8 mouse cellular contexts compared by ENCODE assay signal in genomic region chr16:17744536-17744935, GRCm38 (mm10). TPM values are rescaled to one million over a fixed set of nuclear protein-coding genes. Genes with fewer than 3 reads are reported as not detected.
DNase-seq lines count a peak whose midpoint lies in the region; ATAC-seq and TF ChIP-seq lines count a peak whose summit lies in the region.

No protein-coding gene starts in this region.

- TF ChIP-seq CTCF in MEL (IDR thresholded peaks at IDR 0.05 in 2 of 3, conservative IDR thresholded peaks at IDR 0.05 in 1 of 3; ENCODE audit: control insufficient read depth in 1 of 3, insufficient read depth in 1 of 3, low read depth in 2 of 3, low read length in 3 of 3, poor library complexity in 1 of 3, severe bottlenecking in 1 of 3), result peak; percentile 83 to 90 (median 90)

- no peak overlapping the region for H3K27ac ChIP-seq in MEL (ENCODE audit: control insufficient read depth, low read depth, low read length)

- intact Hi-C loops in heart, postnatal 36 days (cut with DNase I), result loop anchor here (1.0 kb wide), 1 partner anchor 68 kb away; no protein-coding TSS in a partner anchor
- intact Hi-C loops in left cerebral cortex, postnatal 14 days (cut with DNase I), result loop anchor here (5.0 kb wide), 1 partner anchor 68 kb away; no protein-coding TSS in a partner anchor

- TF ChIP-seq RAD21 in MEL (IDR thresholded peaks at IDR 0.05; ENCODE audit: low read depth, low read length), result peak; percentile 45

- no peaks in the 10 kb centered on the region for H3K27me3 ChIP-seq in MEL (ENCODE audit: control insufficient read depth in 1 of 2, insufficient read depth in 2 of 2, low read length in 2 of 2)

- peaks cover 0 to 22% of the 10 kb centered on the region in 2 experiments; a peak in 2 of 4 replicates for H3K36me3 ChIP-seq in MEL (ENCODE audit: control insufficient read depth in 1 of 2, insufficient read depth in 2 of 2, low read length in 2 of 2)

- no peak overlapping the region for H3K9ac ChIP-seq in MEL (ENCODE audit: control insufficient read depth, low read depth, low read length, poor library complexity, severe bottlenecking)

- H3K9me3 ChIP-seq in MEL (replicated peaks; ENCODE audit: insufficient read depth, low read length), result no peaks in the 10 kb centered on the region

- peak; percentile 75 to 81 for TF ChIP-seq EP300 in MEL (IDR thresholded peaks at IDR 0.05; ENCODE audit: low read depth in 1 of 2, low read length in 2 of 2)

- no peak overlapping the region for H3K4me3 ChIP-seq in MEL (ENCODE audit: control insufficient read depth in 1 of 2, insufficient read depth in 1 of 2, low read depth in 2 of 2, low read length in 2 of 2)

- ATAC-seq in erythroblast, adult 5-6 weeks (replicated peaks; ENCODE audit: low FRiP score, poor library complexity, severe bottlenecking), result peak; percentile 77
- ATAC-seq in monocyte, adult 5-6 weeks (replicated peaks; ENCODE audit: insufficient number of reproducible peaks, low FRiP score, low TSS enrichment, poor library complexity, severe bottlenecking), result 0 out of 2 replicates have a peak, but pooled peaks have one; percentile 35

- TF ChIP-seq POLR2A in MEL (IDR thresholded peaks at IDR 0.05; ENCODE audit: control insufficient read depth in 1 of 2, insufficient read depth in 1 of 2, low read depth in 1 of 2, low read length in 2 of 2, poor library complexity in 1 of 2), result no peak

- H3K4me1 ChIP-seq in MEL (ENCODE audit: control insufficient read depth in 1 of 2, insufficient read depth in 2 of 2, low read length in 2 of 2), result peaks cover 0 to 22% of the 10 kb centered on the region in 2 experiments

- peak; percentile 26 to 55 for DNase-seq in heart, postnatal 36 days
- DNase-seq in heart, adult 11 months, result no peak
- DNase-seq in B cell, adult 2 months, result peak; percentile 63
- peak; percentile 91 for DNase-seq in MEL (ENCODE audit: low read depth, low spot score)
- no peak for DNase-seq in left cerebral cortex, postnatal 14 days (ENCODE audit: low spot score in 2 of 2)
- DNase-seq in ovary, postnatal 14 days (ENCODE audit: low spot score), result no peak

- no peaks in the 10 kb centered on the region for H3K79me2 ChIP-seq in MEL (ENCODE audit: control insufficient read depth, insufficient read depth, low read length, poor library complexity)

TF ChIP-seq in MEL, 35 proteins besides CTCF, POLR2A, EP300 and RAD21:
- peak; percentile 85 for TF ChIP-seq MYC (IDR thresholded peaks at IDR 0.05; ENCODE audit: low read depth, low read length)
- TF ChIP-seq TCF12 (IDR thresholded peaks at IDR 0.05; ENCODE audit: low read depth, low read length), result peak; percentile 84
- TF ChIP-seq SIN3A (IDR thresholded peaks at IDR 0.05; ENCODE audit: low read length), result no peak; the same call in none of the 2 replicates
- TF ChIP-seq GATA1 (IDR thresholded peaks at IDR 0.05; ENCODE audit: low read depth, low read length), result peak; percentile 90
- no peak for TF ChIP-seq MAZ (IDR thresholded peaks at IDR 0.05; ENCODE audit: low read depth, low read length)
- TF ChIP-seq ZC3H11A (IDR thresholded peaks at IDR 0.05; ENCODE audit: low read depth, low read length), result peak; percentile 19; the same call in 1 of the 2 replicates
- peak; percentile 85 for TF ChIP-seq USF1 (IDR thresholded peaks at IDR 0.05; ENCODE audit: low read depth, low read length)
- peak; percentile 85 for TF ChIP-seq RCOR1 (IDR thresholded peaks at IDR 0.05; ENCODE audit: low read depth, low read length)
- TF ChIP-seq BHLHE40 (IDR thresholded peaks at IDR 0.05; ENCODE audit: borderline replicate concordance, low read depth, low read length), result peak; percentile 15; the same call in 1 of the 2 replicates
- peak; percentile 97 for TF ChIP-seq TAL1 (IDR thresholded peaks at IDR 0.05; ENCODE audit: low read length)
- TF ChIP-seq POLR2AphosphoS5 (IDR thresholded peaks at IDR 0.05; ENCODE audit: borderline replicate concordance, low read depth, low read length), result no peak
- TF ChIP-seq ELF1 (IDR thresholded peaks at IDR 0.05; ENCODE audit: low read depth, low read length), result 0 out of 2 replicates have a peak, but pooled peaks have one; percentile 33
- peak; percentile 77 for TF ChIP-seq SMC3 (IDR thresholded peaks at IDR 0.05; ENCODE audit: low read depth, low read length)
TF ChIP-seq in MEL: peak in this region for 10.

RNA-seq across cellular contexts. Expression of gene Med15, which starts 11.8 kb away (rescaled TPM):
- 10 to 100 TPM; 26.2 to 26.6 TPM for total RNA-seq in heart, postnatal 36 days (2021)
- 25.9 and 27.6 TPM in 2 replicates for total RNA-seq in MEL (2012; rRNA removed)
- polyA plus RNA-seq in MEL (2012; ENCODE audit: insufficient read depth in 1 of 2, insufficient read length in 2 of 2, low read depth in 1 of 2, low replicate concordance in 2 of 2, missing spikeins in 1 of 2), result 10 to 100 TPM in 1 of 2 experiments, not detected in 1; 62.0 TPM
- total RNA-seq in erythroblast, adult 5-6 weeks (2015; ENCODE audit: low replicate concordance), result 15.5 and 30.0 TPM in 2 replicates
- 16.7 and 20.7 TPM in 2 replicates for total RNA-seq in erythroblast, adult 5-6 weeks (2017; ENCODE audit: low replicate concordance)
- 55.5 to 92.1 TPM (median 65.8 TPM) in 3 replicates for total RNA-seq in monocyte, adult 5-6 weeks (2017)
- 10 to 100 TPM; 68.9 to 70.1 TPM for total RNA-seq in left cerebral cortex, postnatal 14 days (2021)

RNA-seq across cellular contexts. Expression of gene Klhl22, which starts 14.9 kb away (rescaled TPM):
- total RNA-seq in heart, postnatal 36 days (2021), result 10 to 100 TPM; 17.2 to 20.2 TPM
- total RNA-seq in MEL (2012; rRNA removed), result 93.6 and 97.0 TPM in 2 replicates
- polyA plus RNA-seq in MEL (2012; ENCODE audit: insufficient read depth in 1 of 2, insufficient read length in 2 of 2, low read depth in 1 of 2, low replicate concordance in 2 of 2, missing spikeins in 1 of 2), result 100 to 1,000 TPM in 1 of 2 experiments, 10 to 100 TPM in 1; 82.4 to 191 TPM
- 2.1 and 2.5 TPM in 2 replicates for total RNA-seq in erythroblast, adult 5-6 weeks (2015; ENCODE audit: low replicate concordance)
- 4.3 and 9.0 TPM in 2 replicates for total RNA-seq in erythroblast, adult 5-6 weeks (2017; ENCODE audit: low replicate concordance)
- total RNA-seq in monocyte, adult 5-6 weeks (2017), result 5.0 to 8.2 TPM (median 6.7 TPM) in 3 replicates
- total RNA-seq in left cerebral cortex, postnatal 14 days (2021), result 10 to 100 TPM; 93.6 to 98.8 TPM

RNA-seq across cellular contexts. Expression of gene Scarf2, which starts 52.5 kb away (rescaled TPM):
- 1 to 10 TPM; 4.5 to 4.9 TPM for total RNA-seq in heart, postnatal 36 days (2021)
- 0.62 TPM in 2 replicates for total RNA-seq in MEL (2012; rRNA removed)
- 1 to 10 TPM in 1 of 2 experiments, not detected in 1; 1.2 TPM for polyA plus RNA-seq in MEL (2012; ENCODE audit: insufficient read depth in 1 of 2, insufficient read length in 2 of 2, low read depth in 1 of 2, low replicate concordance in 2 of 2, missing spikeins in 1 of 2)
- not detected in 2 replicates for total RNA-seq in erythroblast, adult 5-6 weeks (2015; ENCODE audit: low replicate concordance)
- total RNA-seq in erythroblast, adult 5-6 weeks (2017; ENCODE audit: low replicate concordance), result not detected in 2 replicates
- total RNA-seq in monocyte, adult 5-6 weeks (2017), result 0.19 to 0.21 TPM in 2 of 3 replicates, not detected in the other
- 1 to 10 TPM; 3.8 to 4.5 TPM for total RNA-seq in left cerebral cortex, postnatal 14 days (2021)

Comparison
In these comparisons a context has a peak if more than half of its experiments do, and no peak if none do; other contexts are left out.
1. DNase-seq: peak in heart, postnatal 36 days (2 of 2), B cell, adult 2 months (2 of 2) and MEL (single experiment); none in heart, adult 11 months (single experiment), left cerebral cortex, postnatal 14 days (0 of 2) and ovary, postnatal 14 days (single experiment).